Mouse (Mus musculus) liver, embryonic 16.5 days (tissue): ENCODE measurements around the gene Olfr279. TPM values are rescaled to one million over a fixed set of nuclear protein-coding genes. Genes with fewer than 3 reads are reported as not detected.

Source experiments
- ATAC-seq: fragments of 200-750 bp; cut with Nextera tagmentation; 2 replicates; pipeline ENCODE4 v1.8.0; 2017; ENCODE audit warnings: low read depth, mild to moderate bottlenecking, moderate number of reproducible peaks, moderate library complexity
- H3K27ac ChIP-seq: fragments of 300-500 bp; sonication (generic); 2 replicates; pipeline ENCODE4 v1.5.1; 2014; ENCODE audit warnings: mild to moderate bottlenecking, low read length
- H3K27me3 ChIP-seq: fragments of 300-500 bp; sonication (generic); 2 replicates; pipeline ENCODE4 v1.6.1; 2014; ENCODE audit warnings: low read depth, low read length, mixed read lengths; ENCODE audit not compliant: control insufficient read depth, insufficient read depth
- H3K36me3 ChIP-seq: fragments of 300-500 bp; sonication (generic); 2 replicates; pipeline ENCODE4 v1.6.1; 2014; ENCODE audit warnings: mild to moderate bottlenecking; ENCODE audit not compliant: control insufficient read depth, insufficient read depth
- H3K4me1 ChIP-seq: fragments of 300-500 bp; sonication (generic); 2 replicates; pipeline ENCODE4 v1.6.1; 2014; ENCODE audit warnings: low read depth, low read length, mixed read lengths; ENCODE audit not compliant: control insufficient read depth
- H3K4me2 ChIP-seq: fragments of 300-500 bp; sonication (generic); 2 replicates; pipeline ENCODE4 v1.6.1; 2014; ENCODE audit warnings: low read depth, low read length, mixed read lengths
- H3K4me3 ChIP-seq: fragments of 300-500 bp; sonication (generic); 2 replicates; pipeline ENCODE4 v1.5.1; 2014; ENCODE audit warnings: low read depth, mild to moderate bottlenecking, low read length
- H3K9ac ChIP-seq: fragments of 300-500 bp; sonication (generic); 2 replicates; pipeline ENCODE4 v1.6.1; 2014; ENCODE audit warnings: low read depth, low read length
- H3K9me3 ChIP-seq: fragments of 300-500 bp; sonication (generic); replicated peaks from 2 replicates; pipeline ENCODE4 v1.6.1; 2016; ENCODE audit warnings: low read length; ENCODE audit not compliant: control insufficient read depth
- WGBS: fragments of 180-500 bp; shearing (Covaris S2); extraction: QIAGEN DNeasy Blood & Tissue Kit; methylation state at CpG from one replicate; pipeline ENCODE4 v1.1.7; 2014; ENCODE audit not compliant: insufficient replicate concordance; 5-methylcytosine and 5-hydroxymethylcytosine counted together
- polyA plus RNA-seq: library from polyadenylated mRNA; unstranded; fragments of >200 nt; fragmentation: Nextera tagmentation; extraction: Ambion mirVana; gene quantifications from 2 replicates; pipeline ENCODE4 v1.2.1, GENCODE M21; 2015

Gene Olfr279
- polyA plus RNA-seq, 1 experiment from 2014 or later: not detected

DNA sequence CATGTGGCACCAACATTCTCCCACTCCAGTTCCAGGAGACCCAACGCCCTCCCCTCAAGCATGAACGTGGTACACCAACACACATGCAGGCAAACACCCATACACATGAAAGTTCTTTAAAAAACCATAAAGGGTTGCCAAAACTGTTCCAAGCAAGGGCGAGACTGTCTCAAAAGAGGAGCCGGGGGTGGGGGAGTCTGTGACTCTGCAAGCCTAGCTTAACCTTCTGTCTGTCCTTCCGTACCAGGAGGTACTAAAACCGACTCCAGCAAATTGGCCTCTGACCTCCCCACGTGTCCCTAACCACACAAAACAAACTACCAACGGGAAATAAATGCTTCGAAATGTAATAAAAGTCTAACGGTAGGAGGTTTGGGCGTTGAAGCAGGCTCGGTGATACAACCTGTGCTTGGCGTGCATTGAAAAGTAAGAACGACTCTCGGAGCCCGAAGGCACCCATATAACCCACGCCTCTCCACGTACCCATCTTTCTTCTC is 40.9 kb downstream of the Olfr279 start:
- Histone ChIP-seq H3K27me3 (no peaks in the 10 kb centered on the region), H3K4me2 (peak overlapping the region; percentile 77), H3K27ac (peak overlapping the region; percentile 97), H3K9ac (peak overlapping the region; percentile 91), H3K9me3 (no peaks in the 10 kb centered on the region), H3K4me1 (peaks cover 12% of the 10 kb centered on the region), H3K36me3 (peaks cover 26% of the 10 kb centered on the region), H3K4me3 (peak overlapping the region; percentile 89)
- no peak for ATAC-seq
- under 1% methylated on average over 18 of the region's 18 CpGs for WGBS

GRCm38 (mm10) chr15:98533881-98534627 is 41.9 kb downstream of the Olfr279 start, which contains the start of gene Kansl2:
TSS of gene Kansl2 (minus strand) at chr15:98534264.
- H3K27me3 ChIP-seq: no peaks in the 10 kb centered on the region
- peak; percentile 100 for ATAC-seq
- peak within 1 kb of the TSS; percentile 89 for H3K4me3 ChIP-seq
- H3K4me1 ChIP-seq: peaks cover 12% of the 10 kb centered on the region
- under 1% methylated on average over 66 of the region's 70 CpGs for WGBS
- H3K4me2 ChIP-seq: peak within 1 kb of the TSS; percentile 77
- H3K27ac ChIP-seq: peak within 1 kb of the TSS; percentile 97
- peaks cover 18% of the 10 kb centered on the region for H3K36me3 ChIP-seq
- peak within 1 kb of the TSS; percentile 91 for H3K9ac ChIP-seq
- no peaks in the 10 kb centered on the region for H3K9me3 ChIP-seq

DNA sequence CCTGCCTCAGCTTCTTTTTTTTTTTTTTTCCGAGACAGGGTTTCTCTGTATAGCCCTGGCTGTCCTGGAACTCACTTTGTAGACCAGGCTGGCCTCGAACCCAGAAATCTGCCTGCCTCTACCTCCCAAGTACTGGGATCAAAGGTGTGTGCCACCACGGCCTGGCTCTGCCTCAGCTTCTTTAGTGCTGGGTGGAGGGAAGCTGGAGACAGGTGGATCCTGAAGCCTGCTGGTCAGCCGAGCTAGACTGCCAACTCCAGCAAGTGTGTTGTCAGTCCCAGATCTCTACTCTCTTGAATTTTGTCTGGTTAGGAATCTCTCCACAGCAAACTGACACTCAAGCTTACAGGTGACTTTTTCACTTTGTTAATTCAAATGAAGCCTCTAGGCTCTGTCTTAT is 43.7 kb downstream of the Olfr279 start:
- no peak overlapping the region for H3K4me3 ChIP-seq
- no peaks in the 10 kb centered on the region for H3K9me3 ChIP-seq
- H3K4me2 ChIP-seq: no peak overlapping the region
- H3K9ac ChIP-seq: no peak overlapping the region
- 65% methylated on average over 4 of the region's 4 CpGs for WGBS
- H3K27ac ChIP-seq: no peak overlapping the region
- peaks cover 12% of the 10 kb centered on the region for H3K36me3 ChIP-seq
- no peak for ATAC-seq
- H3K27me3 ChIP-seq: no peaks in the 10 kb centered on the region
- H3K4me1 ChIP-seq: peaks cover 12% of the 10 kb centered on the region

DNA sequence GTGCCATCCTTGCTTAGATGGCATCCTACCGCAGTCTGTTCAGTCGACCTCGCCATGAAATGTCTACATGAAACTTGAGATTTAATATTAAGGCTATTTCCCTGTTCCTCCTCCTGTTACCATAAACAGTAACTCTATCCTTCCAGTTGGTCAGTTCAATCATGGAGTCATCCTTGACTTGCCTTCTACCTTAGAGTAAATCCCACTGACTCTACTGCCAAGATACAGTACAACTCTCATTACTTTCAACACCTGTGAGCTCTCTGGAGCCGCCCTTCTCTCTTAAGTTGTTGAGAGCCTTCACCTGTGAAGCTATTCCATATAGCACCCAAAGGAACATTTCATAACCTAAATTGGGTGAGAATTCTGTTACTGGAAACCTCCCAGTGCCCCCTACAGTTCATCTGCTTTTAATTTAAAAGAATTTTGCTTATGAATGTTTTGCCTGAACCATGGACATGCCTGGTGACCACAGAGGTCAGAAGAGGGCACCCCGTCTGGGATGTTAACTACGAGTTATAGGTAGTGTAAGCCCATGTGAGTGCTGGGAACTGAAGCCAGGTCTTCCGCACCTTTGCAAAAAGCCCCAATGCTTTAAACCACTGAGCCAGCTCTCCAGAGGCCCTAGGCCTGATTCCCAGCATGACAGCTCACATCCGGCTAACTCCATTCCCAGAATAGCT is 44.8 kb downstream of the Olfr279 start:
- H3K27me3 ChIP-seq: no peaks in the 10 kb centered on the region

GRCm38 (mm10) chr15:98537923-98538322 is 45.7 kb downstream of the Olfr279 start:
- 78% methylated on average over 4 of the region's 4 CpGs for WGBS
- ATAC-seq: no peak
- peaks cover 14% of the 10 kb centered on the region for H3K36me3 ChIP-seq

More for the DNA sequence above, 44.8 kb downstream of the Olfr279 start:
- Histone ChIP-seq H3K9ac (no peak overlapping the region), H3K36me3 (peaks cover 9% of the 10 kb centered on the region), H3K4me3 (no peak overlapping the region), H3K9me3 (no peaks in the 10 kb centered on the region), H3K4me2 (no peak overlapping the region), H3K4me1 (peaks cover 10% of the 10 kb centered on the region), H3K27ac (no peak overlapping the region)
- 81% methylated on average over 8 of the region's 8 CpGs for WGBS
- ATAC-seq: no peak

GRCm38 (mm10) chr15:98541064-98541463 is 48.9 kb downstream of the Olfr279 start:
- no peak overlapping the region for H3K4me2 ChIP-seq
- no peak overlapping the region for H3K9ac ChIP-seq
- H3K4me1 ChIP-seq: no peaks in the 10 kb centered on the region
- H3K9me3 ChIP-seq: no peaks in the 10 kb centered on the region
- WGBS: 32% methylated on average over 6 of the region's 6 CpGs
- no peaks in the 10 kb centered on the region for H3K27me3 ChIP-seq
- ATAC-seq: no peak
- H3K36me3 ChIP-seq: peaks cover 38% of the 10 kb centered on the region
- H3K4me3 ChIP-seq: no peak overlapping the region
- H3K27ac ChIP-seq: no peak overlapping the region

More at GRCm38 (mm10) chr15:98537923-98538322, 45.7 kb downstream of the Olfr279 start:
- Histone ChIP-seq H3K27ac (no peak overlapping the region), H3K4me2 (no peak overlapping the region), H3K4me1 (peaks cover 2% of the 10 kb centered on the region), H3K27me3 (no peaks in the 10 kb centered on the region), H3K9me3 (no peaks in the 10 kb centered on the region), H3K9ac (no peak overlapping the region), H3K4me3 (no peak overlapping the region)

- 91% methylated on average over 4 of the region's 4 CpGs for WGBS
- no peak overlapping the region for H3K4me2 ChIP-seq
- no peak for ATAC-seq
- peaks cover 58% of the 10 kb centered on the region for H3K36me3 ChIP-seq
- no peak overlapping the region for H3K4me3 ChIP-seq
- H3K4me1 ChIP-seq: no peaks in the 10 kb centered on the region
- no peaks in the 10 kb centered on the region for H3K27me3 ChIP-seq
- H3K9ac ChIP-seq: no peak overlapping the region
- no peak overlapping the region for H3K27ac ChIP-seq
- H3K9me3 ChIP-seq: no peaks in the 10 kb centered on the region
Observed at GRCm38 (mm10) chr15:98543341-98543740, 51.1 kb downstream of the Olfr279 start.

DNA sequence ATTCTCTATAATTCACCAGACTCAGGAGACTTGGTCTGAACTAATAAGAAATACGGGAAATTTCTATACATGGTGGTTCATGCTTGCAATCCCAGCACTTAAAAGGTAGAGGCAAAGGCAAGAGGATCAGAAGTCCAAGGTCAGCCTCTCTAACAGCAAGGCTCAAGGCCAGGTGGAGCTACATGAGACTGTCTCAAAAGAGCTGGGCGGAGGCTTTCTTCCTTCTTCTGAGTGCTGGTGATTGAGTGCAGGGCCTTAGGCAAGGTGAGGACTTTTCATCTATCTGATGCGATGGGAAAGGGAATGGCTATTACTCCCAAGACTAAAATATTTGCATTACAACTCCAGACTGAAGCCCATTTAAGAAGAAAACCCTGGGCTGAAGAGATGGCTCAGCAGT is 52.9 kb downstream of the Olfr279 start:
- Histone ChIP-seq H3K27ac (no peak overlapping the region), H3K4me2 (no peak overlapping the region), H3K4me1 (no peaks in the 10 kb centered on the region), H3K9me3 (no peaks in the 10 kb centered on the region), H3K36me3 (peaks cover 61% of the 10 kb centered on the region), H3K9ac (no peak overlapping the region), H3K27me3 (no peaks in the 10 kb centered on the region), H3K4me3 (no peak overlapping the region)
- ATAC-seq: no peak
- WGBS: 95% methylated on average over 3 of the region's 3 CpGs

GRCm38 (mm10) chr15:98546843-98547242 is 54.6 kb downstream of the Olfr279 start:
- Histone ChIP-seq H3K27ac (no peak overlapping the region), H3K9ac (no peak overlapping the region), H3K4me1 (no peaks in the 10 kb centered on the region), H3K27me3 (no peaks in the 10 kb centered on the region), H3K4me2 (no peak overlapping the region), H3K9me3 (no peaks in the 10 kb centered on the region), H3K4me3 (no peak overlapping the region), H3K36me3 (peaks cover 71% of the 10 kb centered on the region)
- ATAC-seq: no peak
- 79% methylated on average over 5 of the region's 5 CpGs for WGBS
